Mouse (Mus musculus): ENCODE data around the gene Ramp1. TPM values are rescaled to one million over a fixed set of nuclear protein-coding genes. Genes with fewer than 3 reads are reported as not detected.

Ramp1 gene
- polyA plus RNA-seq, 1 experiment from 2014 or later: 13.8 TPM

Other genes starting within 250 kb of the Ramp1 start
- gene Prlh, start 226.7 kb upstream of the Ramp1 start, polyA plus RNA-seq (2015; fragmentation: Nextera tagmentation; extraction: Ambion mirVana): not detected in 2 replicates
- gene Rab17, start 210.2 kb upstream of the Ramp1 start, polyA plus RNA-seq (2015; fragmentation: Nextera tagmentation; extraction: Ambion mirVana): 0.10 and 0.17 TPM in 2 replicates
- gene Lrrfip1, start 181.1 kb upstream of the Ramp1 start, polyA plus RNA-seq (2015; fragmentation: Nextera tagmentation; extraction: Ambion mirVana): 39.0 and 41.5 TPM in 2 replicates
- gene Rbm44, start 34.7 kb upstream of the Ramp1 start, polyA plus RNA-seq (2015; fragmentation: Nextera tagmentation; extraction: Ambion mirVana): 0.16 and 0.76 TPM in 2 replicates
- gene Ube2f, start 70.5 kb downstream of the Ramp1 start, polyA plus RNA-seq (2015; fragmentation: Nextera tagmentation; extraction: Ambion mirVana): 56.4 and 59.4 TPM in 2 replicates
- gene Scly, start 118.5 kb downstream of the Ramp1 start, polyA plus RNA-seq (2015; fragmentation: Nextera tagmentation; extraction: Ambion mirVana): 11.9 and 13.5 TPM in 2 replicates
- 0.05 and 0.18 TPM in 2 replicates for gene Espnl, start 142.3 kb downstream of the Ramp1 start, polyA plus RNA-seq (2015; fragmentation: Nextera tagmentation; extraction: Ambion mirVana)
- 0.09 and 0.13 TPM in 2 replicates for gene Klhl30, start 171.2 kb downstream of the Ramp1 start, polyA plus RNA-seq (2015; fragmentation: Nextera tagmentation; extraction: Ambion mirVana)
- gene Erfe, start 186.6 kb downstream of the Ramp1 start, polyA plus RNA-seq (2015; fragmentation: Nextera tagmentation; extraction: Ambion mirVana): 0.33 and 0.54 TPM in 2 replicates
- 145 and 147 TPM in 2 replicates for gene Ilkap, start 219.0 kb downstream of the Ramp1 start, polyA plus RNA-seq (2015; fragmentation: Nextera tagmentation; extraction: Ambion mirVana)
- gene Hes6, start 234.2 kb downstream of the Ramp1 start, polyA plus RNA-seq (2015; fragmentation: Nextera tagmentation; extraction: Ambion mirVana): 172 and 212 TPM in 2 replicates

All from hindbrain, embryonic 15.5 days (tissue).